Mouse (Mus musculus) hindbrain, embryonic 12.5 days (tissue): Measurements from ENCODE around the gene Rad51b. TPM values are rescaled to one million over a fixed set of nuclear protein-coding genes. Genes with fewer than 3 reads are reported as not detected.

Experiments used
- ATAC-seq: fragments of 200-750 bp; cut with Nextera tagmentation; 2 replicates; pipeline ENCODE4 v1.8.0; 2017; ENCODE audit warnings: moderate TSS enrichment; ENCODE audit not compliant: low FRiP score
- H3K27ac ChIP-seq: fragments of 300-500 bp; sonication (generic); 2 replicates; pipeline ENCODE4 v1.5.1; 2016; ENCODE audit warnings: mild to moderate bottlenecking
- H3K27me3 ChIP-seq: fragments of 300-500 bp; sonication (generic); 2 replicates; pipeline ENCODE4 v1.6.1; 2016; ENCODE audit warnings: mild to moderate bottlenecking
- H3K36me3 ChIP-seq: fragments of 300-500 bp; sonication (generic); 2 replicates; pipeline ENCODE4 v1.6.1; 2016; ENCODE audit warnings: mild to moderate bottlenecking
- H3K4me1 ChIP-seq: fragments of 300-500 bp; sonication (generic); 2 replicates; pipeline ENCODE4 v1.6.1; 2016
- H3K4me2 ChIP-seq: fragments of 300-500 bp; sonication (generic); replicated peaks from 2 replicates; pipeline ENCODE4 v1.6.1; 2016; ENCODE audit warnings: mild to moderate bottlenecking
- H3K4me3 ChIP-seq: fragments of 300-500 bp; sonication (generic); 2 replicates; pipeline ENCODE4 v1.5.1; 2016; ENCODE audit warnings: mild to moderate bottlenecking
- H3K9ac ChIP-seq: fragments of 300-500 bp; sonication (generic); 2 replicates; pipeline ENCODE4 v1.6.1; 2016; ENCODE audit warnings: mild to moderate bottlenecking, moderate library complexity
- H3K9me3 ChIP-seq: fragments of 300-500 bp; sonication (generic); replicated peaks from 2 replicates; pipeline ENCODE4 v1.6.1; 2016; ENCODE audit warnings: mild to moderate bottlenecking
- WGBS: fragments of 180-500 bp; shearing (Covaris S2); methylation state at CpG from one replicate; pipeline ENCODE4 v1.1.7; 2016; 5-methylcytosine and 5-hydroxymethylcytosine counted together
- polyA plus RNA-seq: library from polyadenylated mRNA; unstranded; fragments of >200 nt; fragmentation: Nextera tagmentation; extraction: Ambion mirVana; gene quantifications from 2 replicates; pipeline ENCODE4 v1.2.1, GENCODE M21; 2016

Rad51b gene
- polyA plus RNA-seq: 4.3 and 5.2 TPM in 2 replicates

DNA sequence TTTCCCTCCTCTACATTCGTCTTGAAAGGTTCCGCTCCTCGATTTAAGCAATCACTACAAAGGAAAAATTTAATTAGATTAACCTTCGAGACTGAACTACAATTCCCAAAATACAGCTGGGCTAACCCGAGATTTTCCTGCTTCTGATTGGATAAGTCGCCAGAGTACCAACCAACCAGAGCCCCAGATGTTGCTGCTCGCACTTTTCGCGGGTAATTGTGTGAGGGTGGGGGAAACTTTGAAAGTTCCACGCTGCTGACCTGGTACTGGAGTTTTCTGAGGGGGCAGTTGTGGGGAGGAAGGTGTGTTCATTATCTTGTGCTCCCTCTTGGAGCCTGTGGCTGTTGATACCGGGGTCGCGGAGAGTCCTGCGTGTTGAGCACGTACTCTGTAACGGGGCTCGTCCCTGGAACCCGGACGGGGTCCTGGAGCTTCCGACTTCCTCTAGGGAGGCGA, at the start of gene Rad51b:
TSS of gene Rad51b (plus strand) at position 162 of the 456 bp plus-strand sequence.
- Histone ChIP-seq H3K9me3 (no peaks in the 10 kb centered on the region), H3K27ac (0 out of 2 replicates have a peak within 1 kb of the TSS, but pooled peaks have one; percentile 36)
- 1% methylated on average over 21 of the region's 21 CpGs for WGBS

DNA sequence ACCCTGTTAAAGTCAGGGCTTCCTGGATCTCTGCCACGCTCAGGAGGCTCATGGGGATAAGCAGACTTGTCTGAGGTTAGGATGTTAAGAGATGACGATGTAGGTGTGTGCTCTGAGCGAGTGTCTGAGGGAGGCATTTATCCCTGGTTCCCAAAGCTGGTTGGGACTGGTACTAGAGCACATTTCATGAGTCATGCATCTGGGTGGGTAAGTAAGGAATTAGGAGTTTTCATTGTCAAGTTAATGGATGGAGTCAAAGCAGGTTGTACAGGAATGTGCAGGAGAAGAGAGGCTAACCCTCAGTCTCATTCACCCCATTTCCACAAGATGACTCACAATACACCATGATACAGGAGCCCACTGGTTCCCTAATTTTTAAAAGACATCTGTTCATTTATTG, 49.0 kb upstream of the Rad51b start:
- WGBS: 89% methylated on average over 3 of the region's 3 CpGs
- no peaks in the 10 kb centered on the region for H3K9me3 ChIP-seq
- no peak overlapping the region for H3K9ac ChIP-seq
- no peak for ATAC-seq
- no peaks in the 10 kb centered on the region for H3K4me1 ChIP-seq
- no peak overlapping the region for H3K4me2 ChIP-seq
- H3K36me3 ChIP-seq: peaks cover 91% of the 10 kb centered on the region
- H3K27me3 ChIP-seq: no peaks in the 10 kb centered on the region
- no peak overlapping the region for H3K27ac ChIP-seq
- no peak overlapping the region for H3K4me3 ChIP-seq

More for the DNA sequence above, at the start of gene Rad51b:
- Histone ChIP-seq H3K9ac (peak within 1 kb of the TSS; percentile 65), H3K36me3 (no peaks in the 10 kb centered on the region), H3K27me3 (no peaks in the 10 kb centered on the region), H3K4me3 (peak within 1 kb of the TSS; percentile 60), H3K4me1 (peaks cover 14% of the 10 kb centered on the region), H3K4me2 (peak within 1 kb of the TSS; percentile 76)
- ATAC-seq: peak; percentile 75

GRCm38 (mm10) chr12:79253294-79254053, 43.6 kb upstream of the Rad51b start:
- 89% methylated on average over 9 of the region's 9 CpGs for WGBS
- peaks cover 82% of the 10 kb centered on the region for H3K36me3 ChIP-seq
- H3K4me1 ChIP-seq: no peaks in the 10 kb centered on the region

DNA sequence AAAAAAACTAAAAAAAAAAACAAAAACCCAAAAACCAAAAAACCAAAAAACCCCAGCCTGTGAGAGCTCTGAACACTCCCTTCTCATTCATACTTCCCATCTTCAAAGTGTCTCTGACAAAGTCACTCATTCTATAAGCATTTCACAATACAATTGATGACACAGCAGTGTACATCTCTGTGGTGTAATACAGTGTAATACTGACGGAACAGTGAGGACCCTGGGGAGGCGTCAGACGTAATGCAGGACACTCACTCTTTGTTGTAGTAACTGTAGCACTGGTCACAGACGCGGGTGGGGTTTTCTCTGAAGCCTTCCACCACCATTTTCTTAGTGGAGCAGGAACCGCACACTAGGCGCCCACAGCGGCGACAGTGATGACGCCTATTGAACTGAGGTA, 42.1 kb upstream of the Rad51b start:
- ATAC-seq: no peak
- WGBS: 95% methylated on average over 10 of the region's 10 CpGs
- no peak overlapping the region for H3K4me3 ChIP-seq
- peaks cover 71% of the 10 kb centered on the region for H3K36me3 ChIP-seq
- H3K27me3 ChIP-seq: no peaks in the 10 kb centered on the region
- H3K27ac ChIP-seq: no peak overlapping the region
- H3K4me1 ChIP-seq: no peaks in the 10 kb centered on the region
- no peak overlapping the region for H3K9ac ChIP-seq
- no peaks in the 10 kb centered on the region for H3K9me3 ChIP-seq
- no peak overlapping the region for H3K4me2 ChIP-seq

More at GRCm38 (mm10) chr12:79253294-79254053, 43.6 kb upstream of the Rad51b start:
- no peak overlapping the region for H3K4me3 ChIP-seq
- no peak overlapping the region for H3K27ac ChIP-seq
- no peaks in the 10 kb centered on the region for H3K9me3 ChIP-seq
- no peak overlapping the region for H3K9ac ChIP-seq
- H3K4me2 ChIP-seq: no peak overlapping the region
- H3K27me3 ChIP-seq: no peaks in the 10 kb centered on the region
- ATAC-seq: no peak

DNA sequence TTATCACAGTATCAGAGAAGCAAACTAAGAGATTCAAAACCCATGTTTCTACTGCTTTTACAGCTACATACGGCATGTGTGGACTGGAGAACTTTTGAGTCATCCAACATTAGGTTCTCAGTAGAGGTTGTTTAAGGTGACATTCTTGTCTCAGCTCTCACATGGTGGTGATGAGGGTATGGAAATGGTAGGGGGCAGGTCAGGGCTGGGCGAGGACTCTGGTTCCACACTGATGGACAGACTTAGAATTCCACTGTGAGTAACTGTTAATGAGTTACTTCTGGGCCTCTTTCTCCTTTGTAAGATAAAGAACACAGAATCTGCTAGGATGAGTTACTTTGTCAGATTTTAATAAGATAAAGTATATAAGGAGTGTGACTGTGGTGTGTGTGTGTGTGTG, 36.9 kb upstream of the Rad51b start:
- Histone ChIP-seq H3K36me3 (peaks cover 58% of the 10 kb centered on the region), H3K9me3 (no peaks in the 10 kb centered on the region), H3K27ac (no peak overlapping the region), H3K4me1 (no peaks in the 10 kb centered on the region), H3K9ac (no peak overlapping the region), H3K4me2 (no peak overlapping the region), H3K27me3 (no peaks in the 10 kb centered on the region), H3K4me3 (no peak overlapping the region)
- no peak for ATAC-seq
- 89% methylated on average over 2 of the region's 2 CpGs for WGBS

- WGBS: 64% methylated on average over 5 of the region's 5 CpGs
- H3K9me3 ChIP-seq: no peaks in the 10 kb centered on the region
These were observed 36.0 kb upstream of the Rad51b start for GRCm38 (mm10) chr12:79261035-79261434.

GRCm38 (mm10) chr12:79272604-79273003, 24.5 kb upstream of the Rad51b start:
- 88% methylated on average over 4 of the region's 4 CpGs for WGBS
- H3K27ac ChIP-seq: no peak overlapping the region

More at GRCm38 (mm10) chr12:79261035-79261434, 36.0 kb upstream of the Rad51b start:
- Histone ChIP-seq H3K27ac (no peak overlapping the region), H3K36me3 (peaks cover 62% of the 10 kb centered on the region), H3K4me2 (no peak overlapping the region), H3K4me1 (no peaks in the 10 kb centered on the region), H3K4me3 (no peak overlapping the region), H3K9ac (no peak overlapping the region), H3K27me3 (no peaks in the 10 kb centered on the region)
- ATAC-seq: no peak

GRCm38 (mm10) chr12:79279513-79280115, 17.5 kb upstream of the Rad51b start:
- ATAC-seq: no peak
- Histone ChIP-seq H3K9ac (no peak overlapping the region), H3K27ac (no peak overlapping the region), H3K27me3 (no peaks in the 10 kb centered on the region), H3K4me1 (no peaks in the 10 kb centered on the region), H3K4me3 (no peak overlapping the region), H3K4me2 (no peak overlapping the region), H3K9me3 (no peaks in the 10 kb centered on the region), H3K36me3 (peaks cover 89% of the 10 kb centered on the region)
- 89% methylated on average over 13 of the region's 13 CpGs for WGBS

More at GRCm38 (mm10) chr12:79272604-79273003, 24.5 kb upstream of the Rad51b start:
- no peak overlapping the region for H3K4me3 ChIP-seq
- ATAC-seq: no peak
- no peaks in the 10 kb centered on the region for H3K9me3 ChIP-seq
- H3K4me2 ChIP-seq: no peak overlapping the region
- H3K9ac ChIP-seq: no peak overlapping the region
- H3K4me1 ChIP-seq: no peaks in the 10 kb centered on the region
- H3K36me3 ChIP-seq: peaks cover 84% of the 10 kb centered on the region
- no peaks in the 10 kb centered on the region for H3K27me3 ChIP-seq

- no peak overlapping the region for H3K4me3 ChIP-seq
- no peak overlapping the region for H3K4me2 ChIP-seq
- H3K9me3 ChIP-seq: no peaks in the 10 kb centered on the region
- no peaks in the 10 kb centered on the region for H3K4me1 ChIP-seq
- no peak overlapping the region for H3K27ac ChIP-seq
- WGBS: 91% methylated on average over 8 of the region's 8 CpGs
- H3K36me3 ChIP-seq: peaks cover 90% of the 10 kb centered on the region
- H3K9ac ChIP-seq: no peak overlapping the region
- no peak for ATAC-seq
- no peaks in the 10 kb centered on the region for H3K27me3 ChIP-seq
These were observed 14.5 kb upstream of the Rad51b start for GRCm38 (mm10) chr12:79282595-79282994.

- Histone ChIP-seq H3K4me3 (no peak overlapping the region), H3K4me1 (peaks cover 13% of the 10 kb centered on the region), H3K36me3 (peaks cover 12% of the 10 kb centered on the region), H3K9me3 (no peaks in the 10 kb centered on the region), H3K27me3 (no peaks in the 10 kb centered on the region), H3K27ac (no peak overlapping the region), H3K9ac (no peak overlapping the region), H3K4me2 (no peak overlapping the region)
- no peak for ATAC-seq
- WGBS: 81% methylated on average over 6 of the region's 6 CpGs
These were observed 4.2 kb upstream of the Rad51b start for GRCm38 (mm10) chr12:79292874-79293273.

- WGBS: under 1% methylated on average over 29 of the region's 29 CpGs
- H3K27ac ChIP-seq: peak within 1 kb of the TSS; percentile 53
- H3K4me3 ChIP-seq: peak within 1 kb of the TSS; percentile 60
- peak within 1 kb of the TSS; percentile 65 for H3K9ac ChIP-seq
- ATAC-seq: peak; percentile 96
- peak within 1 kb of the TSS; percentile 76 for H3K4me2 ChIP-seq
- H3K36me3 ChIP-seq: peaks cover 5% of the 10 kb centered on the region; the same call in 1 of the 2 replicates
- peaks cover 14% of the 10 kb centered on the region for H3K4me1 ChIP-seq
- no peaks in the 10 kb centered on the region for H3K9me3 ChIP-seq
- H3K27me3 ChIP-seq: no peaks in the 10 kb centered on the region
These were observed 811 bp upstream of the Rad51b start, which contains the start of gene Zfyve26 for GRCm38 (mm10) chr12:79296126-79296816. Gene Zfyve26, minus strand, starts transcription at chr12:79296304.
